Mouse (Mus musculus) brain, embryonic 14.5 days (tissue): ENCODE measurements at regions not wholly inside any gene's neighbourhood (a gene's known extent, or its start where the extent isn't known, plus 50 kb on each side); places are given as distances from the start of the nearest gene placed in this dataset.

Source experiments
- DNase-seq: peaks from one replicate; pipeline ENCODE4 v3.0.0-alpha.2; 2011; ENCODE audit warnings: low read depth
- CTCF ChIP-seq: fragments of 200-500 bp; IDR thresholded peaks from 2 replicates; pipeline ENCODE4 v1.5.1; 2012; ENCODE audit warnings: inconsistent platforms, mild to moderate bottlenecking, moderate library complexity, borderline replicate concordance; ENCODE audit not compliant: insufficient read depth, insufficient read length; ENCODE audit errors: extremely low read depth
- POLR2A ChIP-seq: fragments of 200-500 bp; IDR thresholded peaks from 2 replicates; pipeline ENCODE4 v1.6.1; 2012; ENCODE audit warnings: mild to moderate bottlenecking, inconsistent platforms, borderline replicate concordance; ENCODE audit not compliant: poor library complexity, insufficient read depth, insufficient read length, severe bottlenecking; ENCODE audit errors: extremely low read depth

- DNase-seq, result no peak
- TF ChIP-seq POLR2A (no peak), CTCF (no peak)
Observed at GRCm38 (mm10) chr10:48066986-48067385, 1721.6 kb downstream of the Grik2 start.

- DNase-seq, result no peak
- TF ChIP-seq POLR2A, result no peak
- no peak for TF ChIP-seq CTCF
Observed at GRCm38 (mm10) chr10:48027296-48027695, 1761.3 kb downstream of the Grik2 start.

GRCm38 (mm10) chr10:47991328-47992044, 1797.1 kb downstream of the Grik2 start:
- TF ChIP-seq CTCF (no peak), POLR2A (no peak)
- DNase-seq, result peak; percentile 64

- peak; percentile 88 for DNase-seq
- TF ChIP-seq POLR2A (no peak), CTCF (no peak)
Observed at GRCm38 (mm10) chr10:47979028-47979427, 1809.5 kb downstream of the Grik2 start.
